Mouse (Mus musculus): ENCODE data around the gene Prx.

DNA sequence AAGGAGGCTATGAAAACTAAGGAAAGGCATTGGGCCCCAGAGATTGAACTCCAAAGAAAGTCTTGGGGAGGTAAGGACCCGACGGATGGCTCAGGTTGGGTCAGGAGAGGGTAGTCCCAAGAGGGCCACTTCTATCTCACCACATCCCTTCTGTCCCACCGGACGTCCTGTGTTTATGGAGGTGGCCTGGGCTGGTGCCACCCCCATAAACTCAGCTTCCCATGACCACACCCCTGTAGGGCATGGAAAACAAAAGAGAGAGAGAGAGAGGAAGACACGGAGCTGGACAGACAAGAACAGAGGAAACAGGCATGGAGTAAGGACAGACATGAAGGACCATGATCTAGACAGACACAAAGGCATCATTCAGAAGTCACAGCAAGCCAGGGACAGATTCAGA lies 5.7 kb upstream of the Prx start:
- TF ChIP-seq CTCF (IDR thresholded peaks at IDR 0.05; ENCODE audit: low read depth, low read length) (no peak), POLR2A (IDR thresholded peaks at IDR 0.05; ENCODE audit: insufficient read depth, low read length) (no peak), EP300 (IDR thresholded peaks at IDR 0.05; ENCODE audit: insufficient read depth, low read depth, low read length) (no peak)

All from ES-Bruce4 (cell line).